Mouse (Mus musculus) stomach, postnatal 0 days (tissue): ENCODE results near the gene Tbx5. TPM values are rescaled to one million over a fixed set of nuclear protein-coding genes. Genes with fewer than 3 reads are reported as not detected.

Experiments
- ATAC-seq: fragments of 200-750 bp; cut with Nextera tagmentation; 2 replicates; pipeline ENCODE4 v1.8.0; 2017; ENCODE audit not compliant: low FRiP score, low TSS enrichment
- DNase-seq: peaks from one replicate; pipeline ENCODE4 v3.0.0-alpha.2; 2016; ENCODE audit warnings: low spot score
- H3K27ac ChIP-seq: fragments of 300-500 bp; sonication (generic); replicated peaks from 2 replicates; pipeline ENCODE4 v1.5.1; 2014; ENCODE audit warnings: mild to moderate bottlenecking, control low read depth
- H3K27me3 ChIP-seq: fragments of 300-500 bp; sonication (generic); 2 replicates; pipeline ENCODE4 v1.6.1; 2014; ENCODE audit warnings: low read length; ENCODE audit not compliant: control insufficient read depth, insufficient read depth
- H3K36me3 ChIP-seq: fragments of 300-500 bp; sonication (generic); 2 replicates; pipeline ENCODE4 v1.6.1; 2014; ENCODE audit warnings: low read length, mixed read lengths; ENCODE audit not compliant: control insufficient read depth, insufficient read depth
- H3K4me1 ChIP-seq: fragments of 300-500 bp; sonication (generic); replicated peaks from 2 replicates; pipeline ENCODE4 v1.6.1; 2014; ENCODE audit warnings: antibody characterized with exemption; ENCODE audit not compliant: control insufficient read depth, insufficient read depth
- H3K4me2 ChIP-seq: fragments of 300-500 bp; sonication (generic); replicated peaks from 2 replicates; pipeline ENCODE4 v1.6.1; 2014; ENCODE audit warnings: low read depth, mild to moderate bottlenecking, control low read depth, moderate library complexity
- H3K4me3 ChIP-seq: fragments of 300-500 bp; sonication (generic); 2 replicates; pipeline ENCODE4 v1.5.1; 2014; ENCODE audit warnings: low read depth, low read length, control low read depth
- H3K9ac ChIP-seq: fragments of 300-500 bp; sonication (generic); 2 replicates; pipeline ENCODE4 v1.6.1; 2014; ENCODE audit warnings: mild to moderate bottlenecking, low read length, control low read depth, mixed read lengths
- H3K9me3 ChIP-seq: fragments of 300-500 bp; sonication (generic); 2 replicates; pipeline ENCODE4 v1.6.1; 2016; ENCODE audit warnings: low read length; ENCODE audit not compliant: control insufficient read depth
- CTCF ChIP-seq: IDR thresholded peaks from 2 replicates; pipeline ENCODE4 v1.5.1; 2016; ENCODE audit warnings: antibody characterized with exemption, low read depth, mild to moderate bottlenecking, moderate library complexity
- EP300 ChIP-seq: optimal IDR thresholded peaks from 2 replicates; pipeline ENCODE3; 2016; ENCODE audit warnings: antibody characterized with exemption
- WGBS: fragments of 180-500 bp; shearing (Covaris S2); extraction: QIAGEN DNeasy Blood & Tissue Kit; methylation state at CpG from one replicate; pipeline ENCODE4 v1.1.7; 2014; 5-methylcytosine and 5-hydroxymethylcytosine counted together
- polyA plus RNA-seq: library from polyadenylated mRNA; unstranded; fragments of >200 nt; fragmentation: Nextera tagmentation; extraction: Ambion mirVana; gene quantifications from 2 replicates; pipeline ENCODE4 v1.2.1, GENCODE M21; 2015

Tbx5 gene
- polyA plus RNA-seq, 1 experiment from 2014 or later, result 0.05 TPM

GRCm38 (mm10) chr5:119800243-119800665, 32.2 kb upstream of the Tbx5 start:
- Histone ChIP-seq H3K9ac (no peak overlapping the region), H3K4me2 (no peak overlapping the region), H3K27ac (no peak overlapping the region), H3K27me3 (peaks cover 52% of the 10 kb centered on the region), H3K4me1 (no peaks in the 10 kb centered on the region), H3K36me3 (no peaks in the 10 kb centered on the region), H3K4me3 (no peak overlapping the region), H3K9me3 (no peaks in the 10 kb centered on the region)
- no peak for TF ChIP-seq EP300
- no peak for TF ChIP-seq CTCF
- ATAC-seq (no peak), DNase-seq (no peak)
- WGBS, result 3% methylated on average over 10 of the region's 11 CpGs

GRCm38 (mm10) chr5:119802617-119803410, 29.7 kb upstream of the Tbx5 start:
- no peaks in the 10 kb centered on the region for H3K9me3 ChIP-seq
- 3% methylated on average over 27 of the region's 27 CpGs for WGBS
- H3K27ac ChIP-seq, result no peak overlapping the region
- TF ChIP-seq CTCF, result no peak
- no peak for TF ChIP-seq EP300
- DNase-seq (no peak), ATAC-seq (no peak)
- H3K4me1 ChIP-seq, result no peaks in the 10 kb centered on the region
- H3K4me3 ChIP-seq, result no peak overlapping the region
- H3K9ac ChIP-seq, result no peak overlapping the region
- no peaks in the 10 kb centered on the region for H3K36me3 ChIP-seq
- no peak overlapping the region for H3K4me2 ChIP-seq
- H3K27me3 ChIP-seq, result peaks cover 47% of the 10 kb centered on the region

- H3K9ac ChIP-seq, result no peak overlapping the region
- H3K36me3 ChIP-seq, result no peaks in the 10 kb centered on the region
- H3K4me2 ChIP-seq, result no peak overlapping the region
- no peak overlapping the region for H3K27ac ChIP-seq
- no peak for TF ChIP-seq EP300
- TF ChIP-seq CTCF, result no peak
- no peak overlapping the region for H3K4me3 ChIP-seq
- no peak for ATAC-seq
- WGBS, result 1% methylated on average over 64 of the region's 64 CpGs
- no peak for DNase-seq
- peaks cover 48% of the 10 kb centered on the region for H3K27me3 ChIP-seq
- no peaks in the 10 kb centered on the region for H3K9me3 ChIP-seq
- no peaks in the 10 kb centered on the region for H3K4me1 ChIP-seq
These were observed 28.8 kb upstream of the Tbx5 start for GRCm38 (mm10) chr5:119803411-119804251.

- no peaks in the 10 kb centered on the region for H3K36me3 ChIP-seq
- no peak overlapping the region for H3K4me2 ChIP-seq
- H3K9me3 ChIP-seq, result no peaks in the 10 kb centered on the region
- TF ChIP-seq EP300, result no peak
- TF ChIP-seq CTCF, result no peak
- no peak for ATAC-seq
- DNase-seq, result no peak
- no peak overlapping the region for H3K9ac ChIP-seq
- H3K27me3 ChIP-seq, result peaks cover 55% of the 10 kb centered on the region
- H3K4me3 ChIP-seq, result no peak overlapping the region
- WGBS, result 3% methylated on average over 35 of the region's 35 CpGs
- no peaks in the 10 kb centered on the region for H3K4me1 ChIP-seq
- no peak overlapping the region for H3K27ac ChIP-seq
These were observed 28.0 kb upstream of the Tbx5 start for GRCm38 (mm10) chr5:119804301-119805039.

- 3% methylated on average over 5 of the region's 5 CpGs for WGBS
These were observed 26.8 kb upstream of the Tbx5 start for GRCm38 (mm10) chr5:119805636-119806035.

More at GRCm38 (mm10) chr5:119805636-119806035, 26.8 kb upstream of the Tbx5 start:
- no peak for DNase-seq
- Histone ChIP-seq H3K4me3 (no peak overlapping the region), H3K36me3 (no peaks in the 10 kb centered on the region), H3K27ac (no peak overlapping the region), H3K9me3 (no peaks in the 10 kb centered on the region), H3K4me2 (no peak overlapping the region), H3K27me3 (peaks cover 50% of the 10 kb centered on the region), H3K4me1 (no peaks in the 10 kb centered on the region), H3K9ac (no peak overlapping the region)
- no peak for TF ChIP-seq CTCF
- no peak for TF ChIP-seq EP300
- no peak for ATAC-seq
